In the genomic region with DNA sequence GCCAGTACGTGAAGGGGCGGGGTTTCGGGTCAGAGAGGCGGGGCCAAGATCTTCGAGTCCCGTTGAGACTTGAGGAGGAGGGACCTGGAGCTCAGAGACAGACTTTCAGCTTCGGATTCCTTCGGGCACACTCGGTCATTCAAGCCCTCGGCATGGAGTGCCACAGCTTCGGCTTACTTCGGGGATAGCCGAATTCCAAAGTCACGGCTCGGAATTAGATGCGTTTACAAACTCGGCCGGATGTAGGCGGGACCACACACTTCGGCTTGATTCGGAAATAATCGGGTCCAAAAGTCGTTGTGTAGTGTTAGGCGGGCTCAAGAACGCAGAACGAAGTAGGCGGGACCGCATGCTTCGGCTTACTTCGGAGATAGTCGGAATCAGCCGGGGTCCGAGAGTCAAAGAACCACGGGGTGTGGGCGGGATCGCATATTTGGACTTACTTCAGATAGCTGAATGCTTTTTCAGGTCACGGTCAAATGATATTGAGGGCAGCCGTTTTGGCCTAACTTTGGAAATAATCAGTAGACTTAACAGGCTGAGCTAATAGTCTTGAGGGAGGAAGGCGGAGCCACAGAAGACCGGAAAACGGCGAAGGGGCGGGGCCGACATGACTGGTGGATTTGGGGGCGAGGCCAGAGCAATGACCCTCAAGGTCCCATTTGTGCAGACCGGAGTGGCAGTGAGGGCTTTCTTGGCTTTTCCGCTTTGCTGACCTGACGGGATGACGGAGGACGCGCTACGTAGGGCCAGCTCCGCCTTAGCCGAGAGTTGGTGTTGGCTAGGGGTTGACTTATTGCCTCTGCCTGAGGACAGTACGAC, we compare ENCODE assay signal across 8 mouse cellular contexts. TPM values are rescaled to one million over a fixed set of nuclear protein-coding genes. Genes with fewer than 3 reads are reported as not detected.
DNase-seq lines count a peak whose midpoint lies in the region; ATAC-seq lines count a peak whose summit lies in the region.

A gene (minus strand): TSS at position 537 of the 822 bp plus-strand sequence.

- WGBS in hindbrain, embryonic 11.5 days, result under 1% methylated on average over 55 of the region's 55 CpGs

- H3K9me3 ChIP-seq in hindbrain, embryonic 11.5 days (ENCODE audit: control insufficient read depth, low read length), result no peaks in the 10 kb centered on the region

- H3K4me1 ChIP-seq in hindbrain, embryonic 11.5 days (replicated peaks; ENCODE audit: control insufficient read depth, insufficient read depth, low read length), result peaks cover 4% of the 10 kb centered on the region; the same call in 1 of the 2 replicates

- peak within 1 kb of the TSS; percentile 83 for H3K4me2 ChIP-seq in hindbrain, embryonic 11.5 days (replicated peaks; ENCODE audit: low read depth, low read length)

- DNase-seq in Muller cell, postnatal 12 days (ENCODE audit: inconsistent ontology term), result peak; percentile 96
- peak; percentile 98 for DNase-seq in cerebellum, adult 9-11 months
- DNase-seq in frontal cortex, adult 2 months (ENCODE audit: extremely low spot score in 1 of 2, low spot score in 1 of 2), result peak; percentile 98 to 99
- peak; percentile 96 for DNase-seq in hindbrain, embryonic 11.5 days (ENCODE audit: low spot score)
- peak; percentile 97 to 98 for DNase-seq in layer of hippocampus, postnatal 10 days (ENCODE audit: low spot score in 2 of 2)
- DNase-seq in lung, postnatal 10 days, result peak; percentile 99
- DNase-seq in ovary, postnatal 36 days (ENCODE audit: low spot score), result peak; percentile 95
- DNase-seq in thymus, postnatal 25 days, result peak; percentile 98

- ATAC-seq in hindbrain, embryonic 11.5 days (ENCODE audit: low FRiP score), result peak; percentile 91

- H3K27ac ChIP-seq in hindbrain, embryonic 11.5 days (ENCODE audit: low read depth, low read length), result peak within 1 kb of the TSS; percentile 84

- peak within 1 kb of the TSS; percentile 80 for H3K9ac ChIP-seq in hindbrain, embryonic 11.5 days (ENCODE audit: low read depth, low read length)

- peak within 1 kb of the TSS; percentile 68 for H3K4me3 ChIP-seq in hindbrain, embryonic 11.5 days (ENCODE audit: low read depth, low read length)

- no peaks in the 10 kb centered on the region for H3K27me3 ChIP-seq in hindbrain, embryonic 11.5 days (ENCODE audit: control insufficient read depth, insufficient read depth, low read length)

- H3K36me3 ChIP-seq in hindbrain, embryonic 11.5 days (ENCODE audit: control insufficient read depth, insufficient read depth, low read length), result 0 out of 2 replicates have a peak, but pooled peaks cover 3% of the 10 kb centered on the region

RNA-seq across cellular contexts. Expression of the gene that starts here (rescaled TPM):
- 128 and 139 TPM in 2 replicates for polyA plus RNA-seq in frontal cortex, adult 2 months (2012; rRNA removed)
- 22.2 and 25.1 TPM in 2 replicates for polyA plus RNA-seq in hindbrain, embryonic 11.5 days (2014; fragmentation: Nextera tagmentation; extraction: Ambion mirVana)
- 100 to 1,000 TPM; 142 to 146 TPM for total RNA-seq in layer of hippocampus, postnatal 10 days (2021)

Comparison
In these comparisons a context has a peak if more than half of its experiments do, and no peak if none do; other contexts are left out.
1. Peak in every context shown above with its lines: DNase-seq, ATAC-seq, H3K4me3 ChIP-seq and H3K27ac ChIP-seq.